In genomic region chr5:150051828-150052227, GRCm38 (mm10) we compare ENCODE assay signal across 10 mouse cellular contexts. TPM values are rescaled to one million over a fixed set of nuclear protein-coding genes. Genes with fewer than 3 reads are reported as not detected.
DNase-seq lines count a peak whose midpoint lies in the region; ATAC-seq and TF ChIP-seq lines count a peak whose summit lies in the region.
"Had no signal": no experiment of that assay in that cellular context is flagged by ENCODE, and none has a peak within 500 bp of the region (broad histone marks: within the 10 kb centered on the region; RNA-seq: fewer than 3 reads in every experiment).

No protein-coding gene starts in this region.

- no peak overlapping the region for H3K4me3 ChIP-seq in cerebellum, adult 2 months (replicated peaks; ENCODE audit: insufficient read depth, low read depth, low read length)
- no peak overlapping the region for H3K4me3 ChIP-seq in MEL (ENCODE audit: control insufficient read depth in 1 of 2, insufficient read depth in 1 of 2, low read depth in 2 of 2, low read length in 2 of 2)
- no peak overlapping the region for H3K4me3 ChIP-seq in embryonic facial prominence, embryonic 14.5 days (ENCODE audit: low read depth, low read length)

- no peak for TF ChIP-seq POLR2A in cerebellum, adult 2 months (IDR thresholded peaks at IDR 0.05; ENCODE audit: borderline replicate concordance, insufficient read depth, low read length)
- TF ChIP-seq POLR2A in MEL (IDR thresholded peaks at IDR 0.05; ENCODE audit: control insufficient read depth in 1 of 2, insufficient read depth in 1 of 2, low read depth in 1 of 2, low read length in 2 of 2, poor library complexity in 1 of 2) = no peak

- H3K79me2 ChIP-seq in MEL (ENCODE audit: control insufficient read depth, insufficient read depth, low read length, poor library complexity) = no peaks in the 10 kb centered on the region

- H3K4me1 ChIP-seq in cerebellum, adult 2 months (ENCODE audit: control insufficient read depth, insufficient read depth, low read length) = no peaks in the 10 kb centered on the region
- no peaks in the 10 kb centered on the region for H3K4me1 ChIP-seq in MEL (ENCODE audit: control insufficient read depth in 1 of 2, insufficient read depth in 2 of 2, low read length in 2 of 2)
- H3K4me1 ChIP-seq in embryonic facial prominence, embryonic 14.5 days (ENCODE audit: control insufficient read depth, insufficient read depth, low read length) = no peaks in the 10 kb centered on the region

- TF ChIP-seq CTCF in cerebellum, adult 2 months (IDR thresholded peaks at IDR 0.05; ENCODE audit: borderline replicate concordance, insufficient read depth, low read depth, low read length) = peak; percentile 12; the same call in 1 of the 2 replicates
- TF ChIP-seq CTCF in MEL (IDR thresholded peaks at IDR 0.05 in 2 of 3, conservative IDR thresholded peaks at IDR 0.05 in 1 of 3; ENCODE audit: control insufficient read depth in 1 of 3, insufficient read depth in 1 of 3, low read depth in 2 of 3, low read length in 3 of 3, poor library complexity in 1 of 3, severe bottlenecking in 1 of 3) = peak; percentile 58 to 77 (median 63)

- 52% methylated on average over 5 of the region's 5 CpGs for WGBS in cerebellum, adult 2 months
- WGBS in embryonic facial prominence, embryonic 14.5 days = 53% methylated on average over 5 of the region's 5 CpGs

- no peak overlapping the region for H3K4me2 ChIP-seq in embryonic facial prominence, embryonic 14.5 days (ENCODE audit: low read depth, low read length)

- no peak for ATAC-seq in cerebellum, adult (ENCODE audit: insufficient number of reproducible peaks, low FRiP score, low TSS enrichment)
- no peak for ATAC-seq in embryonic facial prominence, embryonic 14.5 days (ENCODE audit: low read depth)
- ATAC-seq in inflammation-experienced regulatory T-cells, adult 6 months = no peak

- H3K9me3 ChIP-seq in MEL (replicated peaks; ENCODE audit: insufficient read depth, low read length) = no peaks in the 10 kb centered on the region
- H3K9me3 ChIP-seq in embryonic facial prominence, embryonic 14.5 days (ENCODE audit: control insufficient read depth, low read length) = no peaks in the 10 kb centered on the region

- H3K36me3 ChIP-seq in MEL (ENCODE audit: control insufficient read depth in 1 of 2, insufficient read depth in 2 of 2, low read length in 2 of 2) = no peaks in the 10 kb centered on the region
- H3K36me3 ChIP-seq in embryonic facial prominence, embryonic 14.5 days (ENCODE audit: control insufficient read depth, insufficient read depth, low read length) = no peaks in the 10 kb centered on the region

- no peaks in the 10 kb centered on the region for H3K27me3 ChIP-seq in cerebellum, adult 2 months (ENCODE audit: control insufficient read depth, insufficient read depth, low read length)
- no peaks in the 10 kb centered on the region for H3K27me3 ChIP-seq in MEL (ENCODE audit: control insufficient read depth in 1 of 2, insufficient read depth in 2 of 2, low read length in 2 of 2)
- H3K27me3 ChIP-seq in embryonic facial prominence, embryonic 14.5 days (replicated peaks; ENCODE audit: control insufficient read depth, insufficient read depth, low read length) = no peaks in the 10 kb centered on the region

- peak in 1 of 2 experiments; percentile 9 for DNase-seq in cerebellum, adult 2 months
- DNase-seq in layer of hippocampus, postnatal 14 days (ENCODE audit: low spot score in 2 of 2) = peak; percentile 25
- DNase-seq in layer of hippocampus, adult 9-10 months (ENCODE audit: low spot score) = no peak
- peak; percentile 59 for DNase-seq in MEL (ENCODE audit: low read depth, low spot score)
- peak; percentile 45 for DNase-seq in embryonic facial prominence, embryonic 14.5 days (ENCODE audit: low spot score)
- peak; percentile 40 for DNase-seq in lung, postnatal 36 days

- no peak for TF ChIP-seq EP300 in MEL (IDR thresholded peaks at IDR 0.05; ENCODE audit: low read depth in 1 of 2, low read length in 2 of 2)

- peak; percentile 41 for TF ChIP-seq RAD21 in MEL (IDR thresholded peaks at IDR 0.05; ENCODE audit: low read depth, low read length)

- H3K27ac ChIP-seq in cerebellum, adult 2 months (ENCODE audit: insufficient read depth, low read length) = no peak overlapping the region
- H3K27ac ChIP-seq in MEL (ENCODE audit: control insufficient read depth, low read depth, low read length) = no peak overlapping the region
- no peak overlapping the region for H3K27ac ChIP-seq in embryonic facial prominence, embryonic 14.5 days (replicated peaks; ENCODE audit: low read depth, low read length)
- H3K27ac ChIP-seq: macrophage had no signal

- H3K9ac ChIP-seq in MEL (ENCODE audit: control insufficient read depth, low read depth, low read length, poor library complexity, severe bottlenecking) = no peak overlapping the region
- no peak overlapping the region for H3K9ac ChIP-seq in embryonic facial prominence, embryonic 14.5 days (ENCODE audit: low read depth, low read length)

TF ChIP-seq in MEL, 35 proteins besides CTCF, POLR2A, EP300 and RAD21:
- TF ChIP-seq TAL1 (IDR thresholded peaks at IDR 0.05; ENCODE audit: low read length) (no peak), MYC (IDR thresholded peaks at IDR 0.05; ENCODE audit: low read depth, low read length) (no peak), USF2 (IDR thresholded peaks at IDR 0.05; ENCODE audit: borderline replicate concordance in 1 of 2, insufficient read depth in 1 of 2, low read depth in 1 of 2, low read length in 2 of 2) (no peak), GATA1 (IDR thresholded peaks at IDR 0.05; ENCODE audit: low read depth, low read length) (no peak), SMC3 (IDR thresholded peaks at IDR 0.05; ENCODE audit: low read depth, low read length) (peak; percentile 36), ZC3H11A (IDR thresholded peaks at IDR 0.05; ENCODE audit: low read depth, low read length) (peak; percentile 22; the same call in 1 of the 2 replicates), UBTF (IDR thresholded peaks at IDR 0.05; ENCODE audit: borderline replicate concordance, insufficient read depth, low read depth, low read length) (no peak), POLR2AphosphoS5 (IDR thresholded peaks at IDR 0.05; ENCODE audit: borderline replicate concordance, low read depth, low read length) (no peak), TCF12 (IDR thresholded peaks at IDR 0.05; ENCODE audit: low read depth, low read length) (no peak), GABPA (IDR thresholded peaks at IDR 0.05; ENCODE audit: low read depth, low read length) (no peak), ZKSCAN1 (IDR thresholded peaks at IDR 0.05; ENCODE audit: low read depth, low read length) (no peak)

RNA-seq across cellular contexts. Expression of gene Rxfp2, which starts 33.4 kb away (rescaled TPM):
- polyA plus RNA-seq in cerebellum, adult 2 months (2012; rRNA removed) = 0.16 and 0.23 TPM in 2 replicates
- under 1 TPM; 0.35 to 0.72 TPM for total RNA-seq in layer of hippocampus, postnatal 14 days (2021)
- total RNA-seq in MEL (2012; rRNA removed) = not detected in 2 replicates
- polyA plus RNA-seq in MEL (2012; ENCODE audit: insufficient read depth in 1 of 2, insufficient read length in 2 of 2, low read depth in 1 of 2, low replicate concordance in 2 of 2, missing spikeins in 1 of 2) = not detected
- polyA plus RNA-seq in embryonic facial prominence, embryonic 14.5 days (2014; fragmentation: Nextera tagmentation; extraction: Ambion mirVana) = 0.51 and 0.72 TPM in 2 replicates
- polyA plus RNA-seq in inflammation-experienced regulatory T-cells, adult 6 months (2017; shearing (Covaris generic)) = not detected
- total RNA-seq: heart, adult 18-20 months had no signal
- polyA plus RNA-seq: macrophage had no signal
